Mouse (Mus musculus) central nervous system, embryonic 18 days (tissue): ENCODE data around the gene Ikzf2. TPM values are rescaled to one million over a fixed set of nuclear protein-coding genes. Genes with fewer than 3 reads are reported as not detected.

ENCODE experiments used
- polyA plus RNA-seq: library from polyadenylated mRNA; depleted of rRNA; stranded (reverse); fragments of >200 nt; gene quantifications from 2 replicates; pipeline ENCODE4 v1.2.3, GENCODE M21; 2012; rRNA removed

Gene Ikzf2
- polyA plus RNA-seq = 2.4 and 3.0 TPM in 2 replicates

DNA sequence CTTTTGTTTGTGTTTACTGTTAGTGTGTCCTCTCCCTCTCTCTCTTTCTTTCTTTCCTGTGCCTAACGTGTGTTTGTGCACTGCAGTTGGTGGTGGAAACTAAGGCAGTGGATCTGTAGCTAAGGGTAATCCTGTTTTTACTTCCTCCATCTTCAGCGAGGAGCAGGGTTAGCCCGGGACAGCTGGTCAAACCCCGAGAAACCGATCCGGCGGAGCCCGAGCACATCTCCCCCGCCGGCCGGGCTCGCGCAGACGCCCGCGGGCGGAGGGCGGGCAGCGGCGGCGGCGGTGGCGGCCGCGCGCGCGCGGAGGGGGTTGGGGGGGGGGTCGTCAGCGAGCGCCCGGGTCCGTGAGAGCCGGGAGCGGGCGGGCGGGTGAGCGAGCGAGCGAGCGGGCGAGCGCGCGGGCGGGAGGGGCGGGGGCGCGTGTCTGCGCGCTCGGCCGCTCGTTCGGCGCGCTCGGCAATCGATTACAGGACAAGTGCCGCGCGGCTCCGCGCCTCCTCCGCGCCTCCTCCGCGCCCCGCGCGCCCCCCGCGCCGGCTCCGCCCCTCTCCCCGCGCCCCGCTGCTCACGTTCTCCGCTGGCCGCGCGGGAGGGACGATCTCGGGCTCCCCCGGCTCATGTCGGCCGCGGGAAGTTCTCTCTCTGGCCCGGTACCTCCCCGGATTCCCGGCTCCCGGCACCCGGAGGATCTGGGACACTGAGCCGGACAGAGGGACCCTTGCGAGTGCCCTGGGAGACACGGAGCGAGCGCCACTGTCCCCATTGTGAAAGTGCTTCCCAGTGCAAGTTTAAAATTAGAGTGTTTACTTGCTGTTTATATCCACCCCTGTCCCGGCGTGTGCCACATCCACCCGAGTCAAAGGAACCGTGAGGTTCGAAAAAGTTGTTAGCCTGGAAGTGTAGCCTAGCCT is at the start of gene Ikzf2:
Gene Ikzf2 (minus strand): TSS at position 170 of the 916 bp plus-strand sequence.

Other genes with a start within 250 kb of the Ikzf2 start
- gene Spag16, start 139.7 kb upstream of the Ikzf2 start, polyA plus RNA-seq = 1.1 and 1.6 TPM in 2 replicates